Mouse (Mus musculus): Measurements from ENCODE around the gene Robo1.

Robo1 gene

DNA sequence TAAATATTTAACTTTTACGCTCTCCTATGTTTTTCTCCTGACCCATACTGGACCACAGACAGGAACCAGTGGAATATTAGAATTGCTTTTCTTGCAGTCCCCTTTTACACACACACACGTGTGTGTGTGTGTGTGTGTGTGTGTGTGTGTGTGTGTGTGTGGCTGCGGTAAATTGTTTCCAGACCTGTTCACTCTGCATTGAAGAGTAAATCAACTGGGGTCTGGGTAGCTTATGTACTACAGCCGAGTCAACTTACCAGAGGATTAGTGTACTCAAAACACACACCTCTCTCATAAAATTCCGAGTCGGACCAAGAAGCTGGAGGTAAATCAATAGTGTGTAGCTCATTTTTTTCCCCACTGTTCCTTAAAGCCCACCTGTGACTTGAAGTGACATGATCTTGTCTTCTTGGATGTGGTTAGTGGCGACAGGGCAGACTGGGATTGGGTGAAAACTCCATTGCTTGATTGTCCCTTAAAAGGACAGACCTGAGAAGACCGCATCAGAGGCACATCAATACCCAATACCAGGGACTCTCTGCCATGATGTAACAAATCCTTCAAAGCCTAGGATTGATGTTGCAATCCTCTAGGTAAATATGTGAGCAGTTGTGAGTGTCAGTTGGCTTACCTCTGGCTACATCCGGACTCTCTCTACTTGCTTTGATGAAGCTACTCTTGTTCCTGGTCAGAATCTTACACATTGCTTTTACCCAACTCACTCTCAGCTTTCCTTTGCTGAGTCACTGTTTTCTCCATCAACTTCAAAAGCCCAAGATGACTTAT lies 457.2 kb downstream of the Robo1 start:
- DNase-seq, result no peak

DNA sequence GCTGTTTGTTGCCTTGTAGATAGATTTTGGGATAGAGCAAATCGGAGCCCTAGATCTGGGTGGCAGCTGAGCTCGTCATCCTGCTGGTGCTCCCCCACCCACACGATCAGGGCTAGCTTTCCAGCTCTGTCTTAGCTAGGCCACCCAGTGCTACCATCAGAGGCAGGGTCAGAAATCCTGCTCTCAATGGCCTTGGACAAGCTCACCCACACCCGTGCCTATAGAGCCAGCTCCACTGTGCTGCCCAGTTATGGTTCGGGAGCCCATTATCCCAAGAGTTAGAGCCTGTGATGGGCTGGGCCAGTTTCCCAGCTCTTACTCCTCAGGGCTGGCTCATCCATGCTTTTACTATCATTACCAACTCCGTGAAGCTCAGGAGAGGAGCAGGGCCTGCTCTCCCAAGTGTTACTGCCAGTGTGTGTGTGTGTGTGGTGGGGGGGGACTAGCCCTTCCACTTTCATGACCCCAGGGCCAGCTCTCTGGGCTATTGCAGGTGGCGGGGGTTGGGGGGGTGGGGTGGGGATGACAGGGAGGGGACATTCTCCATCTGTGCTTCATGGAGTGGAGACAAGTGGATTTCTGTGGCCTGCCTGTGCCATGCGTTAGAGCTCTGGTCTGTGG lies 461.2 kb downstream of the Robo1 start:
- DNase-seq, result no peak

DNA sequence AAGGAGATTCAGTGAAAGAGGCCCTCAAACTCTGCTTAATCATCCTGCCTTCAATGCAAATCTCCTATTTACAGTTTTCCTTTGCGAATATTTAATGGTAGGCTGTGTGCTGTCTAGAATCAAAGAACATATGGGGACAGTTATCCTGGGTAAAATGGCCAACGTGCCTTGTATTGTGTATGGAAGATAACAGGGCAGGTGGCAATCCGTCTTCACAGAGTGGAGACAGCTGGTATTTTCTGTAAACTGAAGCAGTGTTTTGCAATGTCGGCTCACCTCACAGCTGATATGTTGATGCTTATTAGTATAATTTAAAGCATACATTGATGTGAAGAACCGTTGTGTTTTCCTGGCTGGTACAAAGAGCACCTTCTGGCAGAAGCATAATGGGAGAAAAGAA lies 464.2 kb downstream of the Robo1 start:
- DNase-seq, result no peak

DNA sequence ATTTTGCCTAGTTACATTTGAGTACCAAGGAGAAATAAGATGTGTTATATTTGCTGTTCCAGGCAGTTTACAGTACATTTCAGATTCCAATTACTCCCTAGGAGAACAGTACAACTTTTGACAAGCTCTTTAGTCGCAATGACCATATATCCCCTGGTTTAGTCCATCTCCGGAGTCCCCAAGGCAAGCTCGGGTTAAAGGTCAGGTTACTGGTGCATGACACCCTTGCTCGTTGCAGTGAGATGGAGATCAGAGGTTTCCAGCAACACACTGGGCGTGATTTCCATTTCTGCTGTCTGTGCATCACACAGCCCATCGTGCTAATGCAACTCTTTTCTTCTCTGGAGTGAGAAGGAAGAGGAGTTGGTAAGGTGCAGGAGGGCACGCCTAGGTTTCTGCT lies 464.9 kb downstream of the Robo1 start:
- DNase-seq, result no peak

DNA sequence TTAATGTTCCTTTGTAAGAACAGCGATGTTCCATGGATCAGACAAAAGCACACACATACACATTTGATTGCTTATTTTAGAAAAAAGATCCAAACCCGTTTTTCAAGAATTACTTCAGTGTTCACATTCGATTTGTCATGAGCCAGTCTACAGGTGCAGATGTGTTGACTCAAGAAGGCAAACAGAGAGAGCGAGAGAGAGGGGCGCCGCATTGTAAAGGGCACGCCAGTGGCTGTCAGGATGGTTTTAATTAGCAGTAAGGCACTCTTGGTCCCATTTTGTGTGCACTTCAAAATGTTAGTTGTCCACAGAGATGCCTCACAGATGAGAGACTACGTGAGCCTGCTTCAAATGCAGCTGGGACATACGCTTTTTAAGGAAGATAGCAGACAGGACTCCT lies 470.4 kb downstream of the Robo1 start:
- no peak for DNase-seq

DNA sequence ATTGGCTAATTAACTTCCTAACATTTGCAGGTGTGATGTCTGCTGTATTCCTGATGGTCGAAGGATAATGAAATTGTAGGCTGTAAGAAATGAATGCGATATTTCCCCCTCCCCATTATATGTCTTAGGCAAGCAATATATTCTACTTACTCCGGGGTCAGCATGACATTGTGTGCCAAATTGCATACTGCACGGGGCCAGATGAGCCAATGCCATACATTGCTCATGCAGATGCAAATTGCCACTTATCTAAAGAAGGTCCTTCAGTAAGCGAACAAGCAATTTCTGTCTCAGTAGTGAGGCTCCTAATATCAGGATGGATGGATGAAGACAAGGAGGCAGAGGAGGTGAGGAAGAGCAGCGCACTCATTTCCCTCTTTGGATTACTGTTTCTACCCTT lies 474.1 kb downstream of the Robo1 start:
- no peak for DNase-seq

DNA sequence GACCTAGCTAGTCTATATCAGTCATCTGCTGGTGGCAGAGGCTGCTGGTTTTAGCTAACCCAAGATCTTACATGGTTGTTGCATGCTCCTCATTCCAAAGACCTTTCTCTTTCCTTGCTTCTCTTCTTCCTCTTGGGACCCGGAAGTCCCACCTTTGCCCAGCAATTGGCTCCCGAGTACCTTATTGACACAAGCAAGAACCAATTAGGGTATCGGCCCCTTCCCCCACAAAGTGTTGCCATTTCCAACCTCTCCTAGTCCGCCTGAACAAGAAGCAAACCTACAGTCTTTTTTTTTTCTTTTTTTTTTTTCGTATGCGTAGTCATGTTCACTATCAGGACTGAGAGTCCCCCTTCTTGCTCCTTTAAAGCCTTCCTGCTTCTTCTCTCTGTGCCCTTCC lies 478.0 kb downstream of the Robo1 start:
- no peak for DNase-seq

DNA sequence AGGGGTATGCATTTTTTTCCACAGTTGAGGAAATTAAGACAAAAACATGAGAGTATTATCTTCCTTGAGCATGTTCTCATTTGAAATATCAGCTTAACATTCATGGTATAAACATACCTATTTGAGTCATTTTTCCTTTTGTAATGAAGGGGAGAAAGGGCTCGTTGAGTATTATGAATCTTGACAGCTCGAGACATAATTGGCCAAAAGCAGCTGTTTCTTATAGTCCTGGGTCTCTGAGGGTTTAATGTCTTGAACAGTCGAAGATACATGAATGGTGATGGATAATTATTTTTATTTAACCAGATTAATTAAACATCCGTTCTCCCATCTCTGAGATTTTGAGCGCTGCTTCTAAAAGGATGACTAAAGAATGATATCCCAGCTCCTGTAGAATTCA lies 478.5 kb downstream of the Robo1 start:
- DNase-seq, result no peak

DNA sequence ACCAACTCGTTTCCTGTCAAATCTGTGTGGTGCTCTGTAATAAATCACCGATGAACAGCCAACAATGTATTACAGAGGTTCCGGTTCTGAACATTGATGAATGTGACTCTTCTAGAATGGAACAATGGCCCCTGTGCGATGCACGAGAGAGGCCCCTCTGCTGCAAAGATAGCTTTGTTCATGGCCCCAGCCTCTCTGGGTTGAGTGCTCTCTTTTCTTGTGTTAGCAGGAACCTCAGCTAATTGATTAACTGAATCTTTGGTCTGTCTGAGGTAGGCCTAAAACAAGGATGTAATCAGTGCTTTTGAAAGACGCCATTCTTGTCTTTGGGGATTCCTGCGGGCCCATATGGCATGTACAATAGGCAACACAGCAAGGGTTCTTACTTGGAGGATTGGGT lies 479.9 kb downstream of the Robo1 start:
- no peak for DNase-seq

DNA sequence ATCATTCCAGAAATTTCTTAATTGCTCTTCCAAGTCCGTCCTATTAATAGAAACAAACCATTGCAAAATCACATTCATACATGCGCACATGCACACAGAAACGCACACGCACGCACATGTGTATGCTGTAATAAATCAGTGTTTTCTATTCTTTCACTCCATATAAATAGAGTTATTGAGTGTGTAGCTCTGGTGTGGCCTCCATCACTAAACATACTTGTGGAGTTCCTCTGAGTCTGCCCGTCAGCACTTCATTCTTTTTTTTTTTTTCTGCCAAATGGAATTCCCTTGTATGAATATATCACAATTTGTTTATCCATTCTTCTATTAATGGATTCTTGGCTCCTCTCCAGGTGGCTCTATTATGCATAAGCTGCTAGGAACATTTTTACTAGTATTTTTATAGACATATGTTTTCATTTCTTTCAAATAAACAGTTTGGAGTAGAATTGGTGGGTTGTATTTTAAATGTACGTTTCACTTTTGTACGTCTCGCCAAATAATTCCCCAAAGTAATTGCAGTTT lies 483.1 kb downstream of the Robo1 start:
- DNase-seq, result no peak

DNA sequence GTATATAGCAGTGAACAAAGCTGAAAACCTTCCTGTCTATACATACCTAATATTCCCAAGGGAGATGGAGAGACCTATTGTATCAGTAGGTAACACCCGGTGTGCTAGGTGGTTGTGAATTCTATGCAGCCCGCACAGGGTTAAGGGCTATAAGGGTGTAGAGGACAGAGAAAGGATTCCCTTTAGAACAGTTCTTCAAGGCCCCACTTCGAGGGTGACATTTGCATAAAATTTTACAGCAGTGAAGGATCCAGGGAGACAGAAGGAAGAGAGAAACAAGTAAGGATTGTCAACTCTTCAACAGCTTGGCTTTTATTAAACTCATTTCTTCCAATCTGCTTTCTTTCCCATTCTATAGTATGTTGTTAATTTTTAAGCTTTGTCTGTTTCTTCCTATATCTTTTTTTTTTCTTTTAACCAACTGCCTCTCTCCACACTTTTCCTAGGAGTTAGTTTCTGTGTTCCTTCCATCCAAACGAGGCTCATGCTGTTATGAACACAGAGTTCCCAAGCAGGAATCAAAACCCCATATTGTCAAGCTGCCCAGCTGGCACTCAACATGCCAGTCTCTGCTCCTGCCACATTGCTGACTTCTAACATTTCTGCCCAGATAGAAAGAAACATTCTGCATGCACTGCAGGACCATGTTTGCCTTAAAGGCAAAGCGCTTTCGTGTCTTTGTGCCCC lies 486.7 kb downstream of the Robo1 start:
- no peak for DNase-seq

DNA sequence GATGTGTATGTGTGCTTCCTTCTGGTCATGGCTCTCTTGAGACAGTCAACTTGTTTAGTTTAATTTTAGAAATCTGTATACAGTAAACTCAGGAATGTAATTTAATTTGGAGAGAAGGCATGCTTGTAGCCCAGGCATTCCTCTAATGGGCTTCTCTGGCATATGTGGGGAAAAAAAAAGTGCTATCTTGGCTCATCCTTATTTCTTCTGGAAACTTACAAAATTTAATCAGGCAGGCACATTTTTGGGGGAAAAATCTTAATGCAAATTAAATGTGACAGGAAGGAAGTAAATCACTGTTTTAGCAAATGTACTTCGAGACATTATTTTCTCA lies 487.2 kb downstream of the Robo1 start:
- no peak for DNase-seq

DNA sequence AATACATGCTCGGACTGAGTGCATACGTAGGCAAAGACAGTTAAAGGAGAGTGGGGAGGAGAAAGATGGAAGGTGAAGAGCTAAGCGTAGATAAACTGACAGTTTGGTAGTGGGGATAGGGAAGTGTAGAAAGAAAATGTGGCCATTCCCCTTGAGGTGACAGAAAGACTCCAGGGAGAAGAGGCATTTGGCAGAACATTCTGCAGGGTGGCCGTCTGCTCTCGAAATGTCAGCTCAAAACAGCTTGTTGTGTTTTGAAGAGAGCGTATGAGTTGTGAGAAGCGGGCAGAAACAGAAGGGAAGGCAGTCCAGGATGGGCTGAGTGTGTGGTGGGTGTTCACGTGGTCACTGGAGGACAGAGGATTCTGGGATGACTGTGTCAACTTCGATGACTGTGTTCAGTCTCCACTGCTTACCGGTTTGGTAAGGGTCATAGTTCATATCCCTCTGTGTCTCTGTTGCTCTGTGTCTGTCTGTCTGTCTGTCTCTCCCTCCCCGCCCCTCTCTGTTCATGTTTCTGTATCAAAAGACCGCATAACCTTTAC lies 490.4 kb downstream of the Robo1 start:
- DNase-seq, result no peak

DNA sequence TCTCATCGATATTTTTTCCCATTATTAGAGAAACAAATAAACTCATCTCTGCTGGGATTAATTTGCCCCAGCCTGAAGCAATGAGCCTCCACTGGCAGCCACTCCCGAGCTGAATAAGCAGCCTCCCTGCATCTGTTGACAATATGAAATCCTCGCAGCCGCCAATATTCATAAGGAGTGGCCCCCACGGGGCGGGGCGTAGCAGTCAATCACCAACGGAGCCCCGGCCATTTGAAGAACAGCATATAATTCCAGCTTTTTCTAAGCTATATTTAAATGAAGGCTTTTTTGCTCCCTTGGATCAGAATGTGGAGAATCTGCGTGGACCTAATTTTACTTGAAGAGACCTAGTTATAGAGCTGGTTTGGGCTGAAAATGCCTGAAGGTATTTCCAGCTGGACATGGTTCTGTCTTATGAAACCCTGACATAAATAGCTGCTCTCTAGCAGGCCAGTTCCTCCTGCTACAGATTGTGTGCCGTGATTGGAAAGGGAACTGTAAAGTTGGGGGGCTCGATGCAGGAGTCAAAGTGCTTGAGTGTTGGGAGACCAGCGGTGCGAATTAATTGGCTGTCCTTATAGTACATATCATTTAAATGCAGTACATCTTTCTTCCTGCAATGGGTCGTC lies 492.1 kb downstream of the Robo1 start:
- no peak for DNase-seq

DNA sequence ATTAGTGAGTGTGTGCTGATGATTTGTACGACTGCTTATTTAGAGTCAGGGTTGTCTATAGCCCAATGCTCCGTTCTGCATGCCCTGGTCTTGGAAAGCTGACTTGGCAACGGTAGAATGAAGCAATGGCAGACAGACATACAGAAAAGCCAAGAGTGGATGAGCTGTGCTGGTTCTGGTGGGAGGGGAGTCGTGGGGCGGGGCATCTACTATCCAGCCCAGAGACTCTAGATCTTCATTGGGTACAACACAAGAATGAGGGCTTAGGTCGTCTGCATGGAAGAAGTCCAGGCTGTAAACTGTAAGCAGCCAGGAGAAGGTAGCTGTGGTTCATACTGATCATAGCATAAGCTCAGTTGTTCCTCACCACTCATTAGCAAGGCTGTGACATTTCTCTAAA lies 492.7 kb downstream of the Robo1 start:
- DNase-seq, result no peak

DNA sequence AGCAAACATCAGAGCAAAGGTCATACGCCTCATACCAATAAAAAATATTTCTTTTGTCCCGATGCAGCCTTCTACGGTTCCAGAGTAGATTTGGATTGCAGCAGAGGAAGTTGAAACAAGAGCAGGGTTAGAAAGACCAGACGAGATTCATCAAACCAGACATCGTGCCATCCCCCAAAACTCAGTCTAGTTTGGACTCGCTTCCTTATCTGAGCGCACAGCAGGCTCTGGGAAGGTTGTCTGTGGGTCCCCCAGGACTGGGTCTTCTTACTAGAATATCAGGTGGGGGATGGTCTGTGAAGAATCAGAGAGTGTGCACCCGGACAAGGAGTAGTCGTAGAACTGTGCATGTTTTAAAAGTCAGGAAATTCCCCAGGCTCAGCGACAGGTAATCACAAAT lies 500.2 kb downstream of the Robo1 start:
- DNase-seq, result no peak

DNA sequence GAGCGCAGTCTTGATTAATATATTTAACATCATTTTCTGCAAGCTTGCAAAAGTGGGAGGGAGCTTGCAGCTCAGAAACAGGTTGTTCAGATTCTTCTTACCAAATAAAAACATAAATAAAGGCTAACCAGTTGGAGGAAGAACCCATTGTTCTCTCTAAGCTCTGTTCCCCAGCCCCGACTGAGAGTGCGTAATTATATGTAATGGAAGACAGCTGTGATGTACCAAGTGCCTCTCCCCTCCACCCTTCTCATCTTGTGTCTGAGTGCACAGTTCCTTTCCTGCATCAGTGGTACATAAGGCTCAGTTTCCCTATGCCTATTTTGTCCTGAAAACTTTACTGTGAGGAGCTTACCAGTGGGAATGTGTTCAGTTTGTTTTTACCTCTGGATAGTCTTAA lies 502.8 kb downstream of the Robo1 start:
- DNase-seq, result no peak

DNA sequence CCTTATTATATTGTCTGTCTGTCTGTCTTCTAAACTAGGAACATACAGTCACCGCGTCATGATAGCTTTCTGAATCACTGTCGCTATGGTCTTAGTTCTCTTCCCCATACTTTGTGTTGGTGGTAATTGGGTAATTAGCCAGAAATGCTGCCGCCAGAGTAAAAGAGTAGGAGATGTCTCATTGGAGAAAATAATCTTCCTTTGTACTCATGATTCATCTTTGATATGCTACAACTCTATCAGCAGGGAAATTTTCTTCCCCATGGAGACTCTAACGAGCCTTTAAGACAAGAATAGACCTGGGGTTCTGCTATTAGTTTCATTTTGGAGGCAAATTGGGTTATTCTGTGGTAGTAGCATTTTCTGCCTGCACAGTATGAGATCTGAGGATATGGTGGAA lies 503.4 kb downstream of the Robo1 start:
- no peak for DNase-seq

DNA sequence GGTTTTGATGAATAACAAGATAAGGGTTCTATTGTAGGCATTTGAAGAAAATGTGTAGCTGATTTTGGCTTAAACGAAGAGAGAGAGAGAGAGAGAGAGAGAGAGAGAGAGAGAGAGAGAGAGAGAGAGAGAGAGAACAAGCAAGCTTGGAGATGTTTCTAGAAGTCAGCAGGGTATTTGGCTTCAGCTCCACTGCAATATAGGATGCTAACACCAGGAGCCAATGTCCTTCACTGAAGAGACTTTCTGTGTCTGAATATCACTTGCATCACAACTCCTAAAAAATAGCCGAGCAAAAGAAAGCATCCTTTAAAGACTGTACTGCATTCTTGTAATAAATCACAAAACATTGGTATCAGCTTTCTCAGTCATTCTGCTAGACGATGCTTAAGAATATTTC lies 503.8 kb downstream of the Robo1 start:
- no peak for DNase-seq

DNA sequence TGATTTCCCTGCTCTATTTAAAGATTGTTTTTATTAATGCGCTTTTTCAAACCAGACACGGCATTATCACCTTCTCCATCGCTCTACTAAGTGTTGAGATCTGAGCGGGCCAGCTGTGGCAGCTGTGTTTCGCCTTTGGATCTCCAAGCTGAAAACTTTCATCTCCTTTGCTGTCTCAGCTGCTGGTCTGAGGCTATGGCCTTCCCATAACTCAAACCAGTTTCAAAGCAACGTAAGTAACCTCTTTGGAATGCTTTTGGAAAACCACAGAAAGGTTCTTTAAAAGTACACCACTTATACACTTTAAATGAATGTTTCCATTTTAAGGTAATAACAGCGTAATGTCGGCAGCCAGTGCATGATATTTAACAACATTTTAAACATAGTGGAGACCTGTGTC lies 520.3 kb downstream of the Robo1 start:
- DNase-seq, result no peak

DNA sequence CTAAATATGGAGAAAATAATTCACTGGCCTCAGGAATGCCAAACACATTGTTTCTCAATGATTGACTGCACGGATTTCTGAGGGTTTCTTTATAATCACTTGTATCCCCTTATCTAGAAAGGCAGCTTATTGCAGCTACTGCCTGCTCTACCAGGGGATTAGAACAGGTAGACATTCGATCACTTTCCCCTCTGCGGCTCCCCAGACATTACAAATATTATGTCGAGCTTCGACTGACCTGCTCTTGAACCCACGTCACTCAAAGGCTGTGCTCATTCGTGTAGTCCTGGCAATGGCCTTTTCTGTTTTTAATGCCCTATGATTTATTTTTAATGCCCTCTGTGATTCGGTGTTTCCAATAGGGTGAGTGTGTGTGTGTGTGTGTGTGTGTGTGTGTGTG lies 521.4 kb downstream of the Robo1 start:
- no peak for DNase-seq

DNA sequence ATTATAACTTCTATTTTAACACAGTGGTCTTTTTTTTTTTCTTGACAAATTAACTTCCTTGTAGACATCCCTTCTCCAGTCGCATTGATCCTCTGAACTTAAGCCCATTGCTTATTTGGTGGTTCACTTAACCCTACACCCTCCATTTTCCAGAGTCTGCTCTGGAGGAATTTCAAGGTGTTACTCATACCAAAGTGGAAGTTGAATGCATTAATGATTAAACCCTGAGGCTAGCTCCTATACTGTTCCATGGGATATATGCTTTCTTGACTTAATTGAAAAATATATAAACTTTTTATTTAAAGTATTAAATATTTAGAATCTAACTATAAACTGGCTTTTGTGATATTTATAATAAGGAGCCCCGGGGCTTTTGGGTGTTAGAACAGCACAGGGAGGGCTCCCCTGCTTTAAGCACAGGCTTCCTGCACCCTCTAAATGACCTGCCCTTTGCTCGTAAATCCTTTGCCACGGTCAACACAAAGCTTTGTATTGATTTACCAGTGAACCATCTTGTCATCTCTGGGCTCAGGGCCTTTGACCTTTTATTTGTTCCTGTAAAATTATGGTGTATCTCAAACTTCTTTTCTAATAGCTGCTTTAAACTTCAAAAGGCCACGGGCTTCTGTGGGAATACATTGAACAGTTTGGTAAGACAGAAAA lies 522.4 kb downstream of the Robo1 start:
- DNase-seq, result no peak

DNA sequence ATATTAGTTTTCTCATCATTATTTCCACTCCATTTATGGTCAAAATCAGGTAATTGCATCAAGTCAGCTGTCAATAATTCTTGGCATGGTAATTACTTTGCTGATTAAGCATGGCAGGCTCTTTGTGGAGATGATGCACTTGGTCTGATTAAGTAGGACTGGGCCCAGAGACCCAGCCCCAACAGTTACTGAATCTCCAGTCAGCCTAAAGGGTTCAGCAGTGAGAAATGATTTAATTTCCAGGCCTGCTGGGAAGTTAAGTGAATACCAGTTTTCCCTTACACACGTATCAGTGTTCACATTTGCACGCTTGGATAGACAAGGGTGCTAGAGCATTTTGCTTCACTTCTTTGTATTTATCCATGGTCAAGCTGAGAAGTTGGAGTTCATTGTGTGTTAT lies 526.2 kb downstream of the Robo1 start:
- DNase-seq, result no peak
